Mouse (Mus musculus) embryonic facial prominence, embryonic 11.5 days (tissue): ENCODE data around the gene Gramd4. TPM values are rescaled to one million over a fixed set of nuclear protein-coding genes. Genes with fewer than 3 reads are reported as not detected.

Experiments
- ATAC-seq: fragments of 200-750 bp; cut with Nextera tagmentation; replicated peaks from 2 replicates; pipeline ENCODE4 v1.8.0; 2017; ENCODE audit warnings: low read depth; ENCODE audit not compliant: insufficient number of reproducible peaks, low FRiP score, low TSS enrichment
- DNase-seq: peaks from one replicate; pipeline ENCODE4 v3.0.0-alpha.2; 2015; ENCODE audit warnings: low spot score
- H3K27ac ChIP-seq: fragments of 300-500 bp; sonication (generic); replicated peaks from 2 replicates; pipeline ENCODE4 v1.5.1; 2014; ENCODE audit warnings: mild to moderate bottlenecking, low read depth, low read length, control low read depth
- H3K27me3 ChIP-seq: fragments of 300-500 bp; sonication (generic); 2 replicates; pipeline ENCODE4 v1.6.1; 2014; ENCODE audit warnings: mild to moderate bottlenecking, low read length, moderate library complexity, mixed read lengths; ENCODE audit not compliant: control insufficient read depth, insufficient read depth
- H3K36me3 ChIP-seq: fragments of 300-500 bp; sonication (generic); replicated peaks from 2 replicates; pipeline ENCODE4 v1.6.1; 2014; ENCODE audit warnings: low read depth, mild to moderate bottlenecking, low read length, moderate library complexity, mixed read lengths; ENCODE audit not compliant: control insufficient read depth, insufficient read depth
- H3K4me1 ChIP-seq: fragments of 300-500 bp; sonication (generic); 2 replicates; pipeline ENCODE4 v1.6.1; 2014; ENCODE audit warnings: low read length, mixed read lengths; ENCODE audit not compliant: control insufficient read depth, insufficient read depth
- H3K4me2 ChIP-seq: fragments of 300-500 bp; sonication (generic); 2 replicates; pipeline ENCODE4 v1.6.1; 2014; ENCODE audit warnings: low read depth, mild to moderate bottlenecking, control low read depth, low read length, moderate library complexity
- H3K4me3 ChIP-seq: fragments of 300-500 bp; sonication (generic); 2 replicates; pipeline ENCODE4 v1.5.1; 2014; ENCODE audit warnings: low read depth, low read length, control low read depth
- H3K9ac ChIP-seq: fragments of 300-500 bp; sonication (generic); replicated peaks from 2 replicates; pipeline ENCODE4 v1.6.1; 2014; ENCODE audit warnings: mild to moderate bottlenecking, control low read depth, low read length
- H3K9me3 ChIP-seq: fragments of 300-500 bp; sonication (generic); replicated peaks from 2 replicates; pipeline ENCODE4 v1.6.1; 2016; ENCODE audit warnings: mild to moderate bottlenecking, low read length, inconsistent platforms, mixed read lengths; ENCODE audit not compliant: control insufficient read depth
- WGBS: fragments of 180-500 bp; shearing (Covaris S2); extraction: QIAGEN DNeasy Blood & Tissue Kit; methylation state at CpG from one replicate; pipeline ENCODE4 v1.1.7; 2014; 5-methylcytosine and 5-hydroxymethylcytosine counted together
- polyA plus RNA-seq: library from polyadenylated mRNA; unstranded; fragments of >200 nt; fragmentation: Nextera tagmentation; extraction: Ambion mirVana; gene quantifications from 2 replicates; pipeline ENCODE4 v1.2.1, GENCODE M21; 2014

Gramd4 gene
- polyA plus RNA-seq, 1 experiment from 2014 or later, result 6.3 TPM

DNA sequence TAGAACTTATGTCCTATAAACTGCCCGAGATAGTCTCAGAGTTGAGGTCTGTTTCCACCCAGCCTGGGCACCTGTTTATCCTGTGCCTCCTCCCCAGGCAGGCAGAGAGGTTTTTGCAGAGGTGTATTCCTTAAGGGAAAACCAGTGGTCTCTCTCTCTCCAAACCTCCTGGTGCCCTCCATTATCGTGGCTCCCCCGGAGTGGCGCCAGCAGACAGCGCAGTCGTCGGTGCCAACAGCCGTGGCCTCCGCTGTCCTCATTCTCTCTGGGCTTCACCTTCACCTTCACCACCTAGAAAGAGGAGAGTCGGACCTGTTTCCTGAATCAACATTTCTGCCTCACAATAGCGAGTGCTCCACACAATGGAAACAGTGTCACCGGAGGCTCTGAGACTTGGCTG, 3.1 kb downstream of the Gramd4 start:
- no peak for ATAC-seq
- Histone ChIP-seq H3K27ac (no peak overlapping the region), H3K27me3 (no peaks in the 10 kb centered on the region), H3K9me3 (no peaks in the 10 kb centered on the region), H3K4me2 (no peak overlapping the region), H3K4me3 (no peak overlapping the region), H3K4me1 (peaks cover 4% of the 10 kb centered on the region; the same call in 1 of the 2 replicates), H3K36me3 (no peaks in the 10 kb centered on the region), H3K9ac (no peak overlapping the region)
- 80% methylated on average over 12 of the region's 12 CpGs for WGBS
- no peak for DNase-seq

GRCm38 (mm10) chr15:86061221-86061620, 3.7 kb downstream of the Gramd4 start:
- Histone ChIP-seq H3K9ac (no peak overlapping the region), H3K4me1 (peaks cover 4% of the 10 kb centered on the region; the same call in 1 of the 2 replicates), H3K27ac (no peak overlapping the region), H3K4me2 (no peak overlapping the region), H3K27me3 (no peaks in the 10 kb centered on the region), H3K4me3 (no peak overlapping the region), H3K9me3 (no peaks in the 10 kb centered on the region), H3K36me3 (no peaks in the 10 kb centered on the region)
- 91% methylated on average over 7 of the region's 7 CpGs for WGBS
- no peak for DNase-seq
- ATAC-seq, result no peak

GRCm38 (mm10) chr15:86061848-86062481, 4.5 kb downstream of the Gramd4 start:
- Histone ChIP-seq H3K27me3 (no peaks in the 10 kb centered on the region), H3K4me1 (peaks cover 4% of the 10 kb centered on the region; the same call in 1 of the 2 replicates), H3K4me2 (no peak overlapping the region), H3K36me3 (no peaks in the 10 kb centered on the region), H3K9ac (no peak overlapping the region), H3K27ac (no peak overlapping the region), H3K4me3 (no peak overlapping the region), H3K9me3 (no peaks in the 10 kb centered on the region)
- DNase-seq (no peak), ATAC-seq (no peak)
- WGBS, result 59% methylated on average over 6 of the region's 6 CpGs

GRCm38 (mm10) chr15:86064191-86064849, 6.8 kb downstream of the Gramd4 start:
- Histone ChIP-seq H3K9me3 (no peaks in the 10 kb centered on the region), H3K9ac (no peak overlapping the region), H3K4me1 (no peaks in the 10 kb centered on the region), H3K4me3 (no peak overlapping the region), H3K27me3 (no peaks in the 10 kb centered on the region), H3K36me3 (no peaks in the 10 kb centered on the region), H3K27ac (no peak overlapping the region), H3K4me2 (no peak overlapping the region)
- WGBS, result 86% methylated on average over 8 of the region's 8 CpGs
- no peak for DNase-seq
- no peak for ATAC-seq

DNA sequence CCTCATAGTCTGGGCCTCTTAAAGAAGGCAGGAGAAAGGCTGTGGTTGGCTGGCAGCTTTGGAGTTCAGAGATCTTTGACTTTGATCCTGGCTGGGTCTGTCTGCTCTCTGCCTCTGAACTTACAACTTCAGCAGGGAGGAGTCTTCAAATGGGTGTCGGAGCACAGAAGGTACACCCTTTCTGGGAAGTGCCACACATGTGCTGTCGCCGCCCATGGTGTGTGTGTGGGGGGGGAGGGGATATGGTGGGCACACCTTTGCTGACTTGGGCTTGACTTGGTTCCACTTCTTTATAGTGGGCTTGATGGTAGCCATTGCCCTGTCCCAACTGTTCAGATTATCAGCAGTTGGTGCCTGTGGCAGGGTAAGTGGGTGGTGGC, 7.3 kb downstream of the Gramd4 start:
- H3K27me3 ChIP-seq, result no peaks in the 10 kb centered on the region
- no peaks in the 10 kb centered on the region for H3K9me3 ChIP-seq
- no peak overlapping the region for H3K4me3 ChIP-seq
- no peak overlapping the region for H3K4me2 ChIP-seq
- ATAC-seq (no peak), DNase-seq (no peak)
- 90% methylated on average over 3 of the region's 3 CpGs for WGBS
- H3K4me1 ChIP-seq, result peaks cover under 1% of the 10 kb centered on the region; the same call in 1 of the 2 replicates
- H3K9ac ChIP-seq, result no peak overlapping the region
- no peak overlapping the region for H3K27ac ChIP-seq
- H3K36me3 ChIP-seq, result no peaks in the 10 kb centered on the region

DNA sequence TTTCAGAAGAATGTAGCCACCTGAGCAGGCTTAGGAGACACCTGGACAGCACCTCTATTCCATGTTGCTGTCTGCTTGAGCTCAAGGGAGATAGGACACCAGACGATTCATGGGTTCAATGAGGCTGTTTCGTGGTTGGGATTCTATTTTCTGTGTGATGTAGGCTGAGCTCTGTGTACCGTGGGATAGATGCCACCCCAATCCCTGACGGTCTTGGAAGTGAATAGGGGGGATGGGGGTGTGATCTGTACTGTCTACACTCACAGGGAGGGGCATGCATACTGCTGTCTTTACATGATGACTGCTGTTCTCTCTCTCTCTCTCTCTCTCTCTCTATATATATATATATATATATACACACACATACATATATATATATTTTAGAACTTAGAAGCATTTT, 7.9 kb downstream of the Gramd4 start:
- Histone ChIP-seq H3K4me2 (no peak overlapping the region), H3K27ac (no peak overlapping the region), H3K9me3 (no peaks in the 10 kb centered on the region), H3K4me1 (peaks cover 2% of the 10 kb centered on the region; the same call in 1 of the 2 replicates), H3K9ac (no peak overlapping the region), H3K4me3 (no peak overlapping the region), H3K36me3 (no peaks in the 10 kb centered on the region), H3K27me3 (no peaks in the 10 kb centered on the region)
- DNase-seq (no peak), ATAC-seq (no peak)
- 94% methylated on average over 4 of the region's 4 CpGs for WGBS

- WGBS, result 78% methylated on average over 14 of the region's 14 CpGs
- H3K27ac ChIP-seq, result no peak overlapping the region
- no peak overlapping the region for H3K4me3 ChIP-seq
- H3K36me3 ChIP-seq, result no peaks in the 10 kb centered on the region
- no peak overlapping the region for H3K4me2 ChIP-seq
- no peaks in the 10 kb centered on the region for H3K27me3 ChIP-seq
- no peak overlapping the region for H3K9ac ChIP-seq
- no peak for ATAC-seq
- no peak for DNase-seq
- H3K4me1 ChIP-seq, result peaks cover 2% of the 10 kb centered on the region; the same call in 1 of the 2 replicates
- H3K9me3 ChIP-seq, result no peaks in the 10 kb centered on the region
Observed at GRCm38 (mm10) chr15:86066836-86067580, 9.5 kb downstream of the Gramd4 start.

DNA sequence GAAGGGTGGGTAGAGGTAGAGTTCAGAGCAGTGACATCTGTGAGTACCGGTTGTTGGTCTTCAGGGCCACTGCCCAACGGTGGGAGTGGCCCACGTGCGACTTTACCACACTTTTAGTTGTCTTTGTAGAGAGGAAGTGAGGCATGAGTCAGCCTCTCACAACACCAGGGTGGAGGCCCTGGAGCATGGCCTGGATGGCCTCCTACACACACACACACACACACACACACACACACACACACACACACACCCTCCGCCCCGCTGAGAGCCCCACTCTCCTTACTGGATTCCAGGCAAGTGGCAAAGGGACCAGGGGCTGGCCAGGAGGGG, 10.1 kb downstream of the Gramd4 start:
- Histone ChIP-seq H3K9ac (no peak overlapping the region), H3K4me3 (no peak overlapping the region), H3K27me3 (no peaks in the 10 kb centered on the region), H3K36me3 (no peaks in the 10 kb centered on the region), H3K9me3 (no peaks in the 10 kb centered on the region), H3K4me1 (peaks cover 2% of the 10 kb centered on the region; the same call in 1 of the 2 replicates), H3K27ac (no peak overlapping the region), H3K4me2 (no peak overlapping the region)
- DNase-seq (no peak), ATAC-seq (no peak)
- 82% methylated on average over 6 of the region's 6 CpGs for WGBS
